Mouse (Mus musculus) stomach, postnatal 0 days (tissue): ENCODE data around the gene Ssbp3.

Experiments
- CTCF ChIP-seq: IDR thresholded peaks from 2 replicates; pipeline ENCODE4 v1.5.1; 2016; ENCODE audit warnings: antibody characterized with exemption, low read depth, mild to moderate bottlenecking, moderate library complexity
- EP300 ChIP-seq: optimal IDR thresholded peaks from 2 replicates; pipeline ENCODE3; 2016; ENCODE audit warnings: antibody characterized with exemption

- no peak for TF ChIP-seq CTCF
- TF ChIP-seq EP300: no peak
Measured at GRCm38 (mm10) chr4:107096043-107096442, 185.5 kb downstream of the Ssbp3 start.
